Mouse (Mus musculus): ENCODE results near the gene Podxl2.

- TF ChIP-seq CTCF (IDR thresholded peaks at IDR 0.05; ENCODE audit: extremely low read depth, insufficient read depth, insufficient read length, insufficient replicate concordance) (no peak), POLR2A (IDR thresholded peaks at IDR 0.05; ENCODE audit: low read depth, low read length) (no peak)
Observed at GRCm38 (mm10) chr6:88884690-88885089, 9.8 kb upstream of the Podxl2 start.

Measured in spleen, adult 2 months (tissue).